Mouse (Mus musculus): ENCODE measurements around the gene Opcml.

Opcml gene

GRCm38 (mm10) chr9:27790725-27791638 lies at the start of gene Opcml:
Opcml (plus strand) TSS chr9:27790775.
- DNase-seq = peak; percentile 65

GRCm38 (mm10) chr9:27758709-27759108 lies 31.9 kb upstream of the Opcml start:
- DNase-seq = no peak

- DNase-seq = no peak
These were observed 29.4 kb upstream of the Opcml start for GRCm38 (mm10) chr9:27761196-27761595.

- no peak for DNase-seq
These were observed 24.1 kb upstream of the Opcml start for GRCm38 (mm10) chr9:27766446-27766845.

- no peak for DNase-seq
These were observed 23.2 kb upstream of the Opcml start for GRCm38 (mm10) chr9:27767196-27767900.

- DNase-seq = no peak
These were observed 21.8 kb upstream of the Opcml start for GRCm38 (mm10) chr9:27768788-27769187.

GRCm38 (mm10) chr9:27781291-27781993 lies 9.1 kb upstream of the Opcml start:
- DNase-seq = no peak

- peak; percentile 67 for DNase-seq
These were observed 8.6 kb upstream of the Opcml start for GRCm38 (mm10) chr9:27781994-27782337.

GRCm38 (mm10) chr9:27791639-27791966 lies 1.0 kb downstream of the Opcml start:
- no peak for DNase-seq

GRCm38 (mm10) chr9:27792226-27792625 lies 1.7 kb downstream of the Opcml start:
- DNase-seq = no peak

GRCm38 (mm10) chr9:27792994-27793393 lies 2.4 kb downstream of the Opcml start:
- DNase-seq = no peak

GRCm38 (mm10) chr9:27796535-27796934 lies 6.0 kb downstream of the Opcml start:
- no peak for DNase-seq

- no peak for DNase-seq
These were observed 10.4 kb downstream of the Opcml start for GRCm38 (mm10) chr9:27800992-27801391.

GRCm38 (mm10) chr9:27801807-27802206 lies 11.2 kb downstream of the Opcml start:
- no peak for DNase-seq

GRCm38 (mm10) chr9:27802379-27802778 lies 11.8 kb downstream of the Opcml start:
- no peak for DNase-seq

- no peak for DNase-seq
These were observed 13.9 kb downstream of the Opcml start for GRCm38 (mm10) chr9:27804461-27804860.

- DNase-seq = no peak
These were observed 19.2 kb downstream of the Opcml start for GRCm38 (mm10) chr9:27809741-27810140.

GRCm38 (mm10) chr9:27813207-27813790 lies 22.7 kb downstream of the Opcml start:
- peak; percentile 43 for DNase-seq

- no peak for DNase-seq
These were observed 23.6 kb downstream of the Opcml start for GRCm38 (mm10) chr9:27814161-27814560.

GRCm38 (mm10) chr9:27821197-27821596 lies 30.6 kb downstream of the Opcml start:
- no peak for DNase-seq

- DNase-seq = no peak
These were observed 32.1 kb downstream of the Opcml start for GRCm38 (mm10) chr9:27822681-27823080.

GRCm38 (mm10) chr9:27824424-27824823 lies 33.8 kb downstream of the Opcml start:
- no peak for DNase-seq

- no peak for DNase-seq
These were observed 39.9 kb downstream of the Opcml start for GRCm38 (mm10) chr9:27830519-27830918.

Data from embryo, embryonic 11 days (tissue).